Mouse (Mus musculus): ENCODE data around the gene Sult2a6. TPM values are rescaled to one million over a fixed set of nuclear protein-coding genes. Genes with fewer than 3 reads are reported as not detected.

Sult2a6 gene
- polyA plus RNA-seq (2012; rRNA removed) = not detected in 2 replicates

- Histone ChIP-seq H3K4me3 (replicated peaks; ENCODE audit: extremely low read depth, low read depth, low read length) (no peak within 1 kb of the TSS), H3K4me1 (ENCODE audit: control insufficient read depth, insufficient read depth, low read length) (no peaks in the 10 kb centered on the region)
- WGBS = 69% methylated on average over 2 of the region's 2 CpGs
- DNase-seq = no peak
- TF ChIP-seq CTCF (IDR thresholded peaks at IDR 0.05; ENCODE audit: insufficient read depth, low read length) = no peak
- no peak for TF ChIP-seq POLR2A (IDR thresholded peaks at IDR 0.05; ENCODE audit: borderline replicate concordance, extremely low read depth, low read depth, low read length)
Measured at GRCm38 (mm10) chr7:14254770-14255169, at the start of gene Sult2a6. Gene Sult2a6, minus strand, starts transcription at chr7:14254870.

GRCm38 (mm10) chr7:14215231-14215630 is 39.4 kb downstream of the Sult2a6 start:
- DNase-seq = no peak
- Histone ChIP-seq H3K4me1 (ENCODE audit: control insufficient read depth, insufficient read depth, low read length) (no peaks in the 10 kb centered on the region), H3K4me3 (replicated peaks; ENCODE audit: extremely low read depth, low read depth, low read length) (no peak overlapping the region)
- no peak for TF ChIP-seq CTCF (IDR thresholded peaks at IDR 0.05; ENCODE audit: insufficient read depth, low read length)
- no peak for TF ChIP-seq POLR2A (IDR thresholded peaks at IDR 0.05; ENCODE audit: borderline replicate concordance, extremely low read depth, low read depth, low read length)

GRCm38 (mm10) chr7:14203417-14203816 is 51.3 kb downstream of the Sult2a6 start:
- DNase-seq = no peak
- WGBS = 50% methylated on average over 2 of the region's 2 CpGs
- no peak overlapping the region for H3K4me3 ChIP-seq (replicated peaks; ENCODE audit: extremely low read depth, low read depth, low read length)
- H3K4me1 ChIP-seq (ENCODE audit: control insufficient read depth, insufficient read depth, low read length) = no peaks in the 10 kb centered on the region
- TF ChIP-seq CTCF (IDR thresholded peaks at IDR 0.05; ENCODE audit: insufficient read depth, low read length) = no peak
- TF ChIP-seq POLR2A (IDR thresholded peaks at IDR 0.05; ENCODE audit: borderline replicate concordance, extremely low read depth, low read depth, low read length) = no peak

GRCm38 (mm10) chr7:14202487-14202886 is 52.2 kb downstream of the Sult2a6 start:
- Histone ChIP-seq H3K4me1 (ENCODE audit: control insufficient read depth, insufficient read depth, low read length) (no peaks in the 10 kb centered on the region), H3K4me3 (replicated peaks; ENCODE audit: extremely low read depth, low read depth, low read length) (no peak overlapping the region)
- DNase-seq = no peak
- TF ChIP-seq CTCF (IDR thresholded peaks at IDR 0.05; ENCODE audit: insufficient read depth, low read length) (no peak), POLR2A (IDR thresholded peaks at IDR 0.05; ENCODE audit: borderline replicate concordance, extremely low read depth, low read depth, low read length) (no peak)

Other genes starting within 250 kb of the Sult2a6 start
- not detected in 2 replicates for gene Sult2a3, start 131.8 kb downstream of the Sult2a6 start, polyA plus RNA-seq (2012; rRNA removed)
- not detected in 2 replicates for gene Obox8, start 78.7 kb upstream of the Sult2a6 start, polyA plus RNA-seq (2012; rRNA removed)
- 0.08 and 0.24 TPM in 2 replicates for gene Sult2a8, start 191.9 kb upstream of the Sult2a6 start, polyA plus RNA-seq (2012; rRNA removed)
- not detected in 2 replicates for gene Sult2a7, start 239.4 kb upstream of the Sult2a6 start, polyA plus RNA-seq (2012; rRNA removed)